Mouse (Mus musculus) thymus, adult 2 months (tissue): ENCODE results near the gene Snx11.

Experiments used
- CTCF ChIP-seq: fragments of 200-500 bp; IDR thresholded peaks from 2 replicates; pipeline ENCODE4 v1.5.1; 2012; ENCODE audit warnings: mild to moderate bottlenecking, control low read depth, low read length, moderate library complexity, borderline replicate concordance; ENCODE audit not compliant: control insufficient read depth, poor library complexity, insufficient read depth; ENCODE audit errors: extremely low read depth
- POLR2A ChIP-seq: fragments of 200-500 bp; IDR thresholded peaks from 2 replicates; pipeline ENCODE4 v1.6.1; 2012; ENCODE audit warnings: mild to moderate bottlenecking, low read length, control low read depth, moderate library complexity; ENCODE audit not compliant: control insufficient read depth, poor library complexity, insufficient read depth; ENCODE audit errors: extremely low read depth

DNA sequence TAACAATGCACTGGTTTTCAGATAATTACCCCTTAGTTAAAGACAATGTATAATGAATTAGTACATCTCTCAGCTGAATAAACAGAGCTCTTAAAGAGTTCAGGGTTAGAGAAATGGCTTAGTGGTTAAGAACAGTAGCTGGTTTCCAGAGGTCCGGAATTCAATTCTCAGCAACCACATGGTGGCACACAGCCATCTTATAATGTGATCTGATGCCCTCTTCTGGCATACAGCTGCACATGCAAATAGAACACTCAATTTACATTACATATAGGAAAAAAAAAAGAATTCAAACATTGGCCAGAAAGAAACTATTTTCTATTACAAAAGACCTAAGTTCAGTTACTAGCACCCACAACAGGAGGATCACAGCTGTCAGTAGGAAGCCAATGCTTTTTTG lies 19.2 kb upstream of the Snx11 start:
- TF ChIP-seq POLR2A (no peak), CTCF (no peak)
